30 mouse cellular contexts compared by ENCODE assay signal in genomic region chr8:21703545-21703944, GRCm38 (mm10). TPM values are rescaled to one million over a fixed set of nuclear protein-coding genes. Genes with fewer than 3 reads are reported as not detected.
"Had no signal": no experiment of that assay in that cellular context is flagged by ENCODE, and none has a peak within 500 bp of the region (broad histone marks: within the 10 kb centered on the region; RNA-seq: fewer than 3 reads in every experiment).

AY761184 (minus strand) TSS chr8:21703645.

RNA-seq across cellular contexts. Expression of gene AY761184, which starts in this region (rescaled TPM):
- polyA plus RNA-seq: limb, embryonic 10.5 days; limb, embryonic 11.5 days; limb, embryonic 12.5 days; limb, embryonic 13.5 days; limb, embryonic 14.5 days; limb, embryonic 15.5 days; liver, adult 2 months; liver, embryonic 11.5 days; liver, embryonic 12.5 days; liver, embryonic 13.5 days; liver, embryonic 14.5 days; liver, embryonic 15.5 days; liver, embryonic 16.5 days; liver, postnatal 0 days; lung, adult 2 months; lung, embryonic 14.5 days; lung, embryonic 15.5 days; lung, embryonic 16.5 days; lung, postnatal 0 days; macrophage; midbrain, embryonic 10.5 days; midbrain, embryonic 11.5 days; midbrain, embryonic 12.5 days; midbrain, embryonic 13.5 days; midbrain, embryonic 14.5 days; midbrain, embryonic 15.5 days; midbrain, embryonic 16.5 days; midbrain, postnatal 0 days; myocyte; neural tube, embryonic 11.5 days had no signal
